Mouse (Mus musculus): ENCODE data around the gene Poc1b. TPM values are rescaled to one million over a fixed set of nuclear protein-coding genes. Genes with fewer than 3 reads are reported as not detected.

Poc1b gene
- polyA plus RNA-seq, 1 experiment: 7.3 TPM

GRCm38 (mm10) chr10:99126225-99126624, 19.4 kb downstream of the Poc1b start, which contains the start of gene Phxr2:
Gene Phxr2, minus strand, starts transcription at chr10:99126325.
- TF ChIP-seq POLR2A (IDR thresholded peaks at IDR 0.05; ENCODE audit: borderline replicate concordance, extremely low read depth, low read depth, low read length): no peak
- no peak for TF ChIP-seq CTCF (IDR thresholded peaks at IDR 0.05; ENCODE audit: insufficient read depth, low read length)
- WGBS: 64% methylated on average over 4 of the region's 4 CpGs
- peaks cover 4% of the 10 kb centered on the region; the same call in 1 of the 2 replicates for H3K4me1 ChIP-seq (ENCODE audit: control insufficient read depth, insufficient read depth, low read length)
- no peak within 1 kb of the TSS for H3K4me3 ChIP-seq (replicated peaks; ENCODE audit: extremely low read depth, low read depth, low read length)
- no peak for DNase-seq

- no peak for TF ChIP-seq CTCF (IDR thresholded peaks at IDR 0.05; ENCODE audit: insufficient read depth, low read length)
- TF ChIP-seq POLR2A (IDR thresholded peaks at IDR 0.05; ENCODE audit: borderline replicate concordance, extremely low read depth, low read depth, low read length): no peak
- Histone ChIP-seq H3K4me3 (replicated peaks; ENCODE audit: extremely low read depth, low read depth, low read length) (no peak overlapping the region), H3K4me1 (ENCODE audit: control insufficient read depth, insufficient read depth, low read length) (peaks cover 4% of the 10 kb centered on the region; the same call in 1 of the 2 replicates)
- DNase-seq: no peak
- 82% methylated on average over 14 of the region's 14 CpGs for WGBS
Observed at GRCm38 (mm10) chr10:99126954-99127353, 20.1 kb downstream of the Poc1b start.

GRCm38 (mm10) chr10:99127691-99128261, 20.9 kb downstream of the Poc1b start:
- Histone ChIP-seq H3K4me3 (replicated peaks; ENCODE audit: extremely low read depth, low read depth, low read length) (no peak overlapping the region), H3K4me1 (ENCODE audit: control insufficient read depth, insufficient read depth, low read length) (peaks cover 4% of the 10 kb centered on the region; the same call in 1 of the 2 replicates)
- DNase-seq: no peak
- no peak for TF ChIP-seq CTCF (IDR thresholded peaks at IDR 0.05; ENCODE audit: insufficient read depth, low read length)
- 58% methylated on average over 11 of the region's 11 CpGs for WGBS

- no peak overlapping the region for H3K4me3 ChIP-seq (replicated peaks; ENCODE audit: extremely low read depth, low read depth, low read length)
Observed at GRCm38 (mm10) chr10:99130611-99131010, 23.8 kb downstream of the Poc1b start.

GRCm38 (mm10) chr10:99131298-99131697, 24.5 kb downstream of the Poc1b start:
- WGBS: 61% methylated on average over 5 of the region's 5 CpGs
- TF ChIP-seq CTCF (IDR thresholded peaks at IDR 0.05; ENCODE audit: insufficient read depth, low read length) (no peak), POLR2A (IDR thresholded peaks at IDR 0.05; ENCODE audit: borderline replicate concordance, extremely low read depth, low read depth, low read length) (no peak)
- Histone ChIP-seq H3K4me1 (ENCODE audit: control insufficient read depth, insufficient read depth, low read length) (peaks cover 4% of the 10 kb centered on the region; the same call in 1 of the 2 replicates), H3K4me3 (replicated peaks; ENCODE audit: extremely low read depth, low read depth, low read length) (no peak overlapping the region)
- DNase-seq: no peak

More at GRCm38 (mm10) chr10:99130611-99131010, 23.8 kb downstream of the Poc1b start:
- no peak for DNase-seq
- 20% methylated on average over 6 of the region's 6 CpGs for WGBS
- TF ChIP-seq POLR2A (IDR thresholded peaks at IDR 0.05; ENCODE audit: borderline replicate concordance, extremely low read depth, low read depth, low read length) (no peak), CTCF (IDR thresholded peaks at IDR 0.05; ENCODE audit: insufficient read depth, low read length) (no peak)
- peaks cover 4% of the 10 kb centered on the region; the same call in 1 of the 2 replicates for H3K4me1 ChIP-seq (ENCODE audit: control insufficient read depth, insufficient read depth, low read length)

GRCm38 (mm10) chr10:99132189-99132588, 25.4 kb downstream of the Poc1b start:
- DNase-seq: no peak
- TF ChIP-seq POLR2A (IDR thresholded peaks at IDR 0.05; ENCODE audit: borderline replicate concordance, extremely low read depth, low read depth, low read length) (no peak), CTCF (IDR thresholded peaks at IDR 0.05; ENCODE audit: insufficient read depth, low read length) (no peak)
- H3K4me1 ChIP-seq (ENCODE audit: control insufficient read depth, insufficient read depth, low read length): peaks cover 4% of the 10 kb centered on the region; the same call in 1 of the 2 replicates
- WGBS: 65% methylated on average over 6 of the region's 6 CpGs
- H3K4me3 ChIP-seq (replicated peaks; ENCODE audit: extremely low read depth, low read depth, low read length): no peak overlapping the region

- peaks cover 4% of the 10 kb centered on the region; the same call in 1 of the 2 replicates for H3K4me1 ChIP-seq (ENCODE audit: control insufficient read depth, insufficient read depth, low read length)
- no peak for DNase-seq
- no peak overlapping the region for H3K4me3 ChIP-seq (replicated peaks; ENCODE audit: extremely low read depth, low read depth, low read length)
- no peak for TF ChIP-seq CTCF (IDR thresholded peaks at IDR 0.05; ENCODE audit: insufficient read depth, low read length)
- no peak for TF ChIP-seq POLR2A (IDR thresholded peaks at IDR 0.05; ENCODE audit: borderline replicate concordance, extremely low read depth, low read depth, low read length)
- 88% methylated on average over 11 of the region's 11 CpGs for WGBS
Observed at GRCm38 (mm10) chr10:99132595-99133272, 25.9 kb downstream of the Poc1b start.

- DNase-seq: no peak
- peaks cover 4% of the 10 kb centered on the region; the same call in 1 of the 2 replicates for H3K4me1 ChIP-seq (ENCODE audit: control insufficient read depth, insufficient read depth, low read length)
- 93% methylated on average over 16 of the region's 16 CpGs for WGBS
- no peak overlapping the region for H3K4me3 ChIP-seq (replicated peaks; ENCODE audit: extremely low read depth, low read depth, low read length)
- no peak for TF ChIP-seq CTCF (IDR thresholded peaks at IDR 0.05; ENCODE audit: insufficient read depth, low read length)
Observed at GRCm38 (mm10) chr10:99133321-99133875, 26.6 kb downstream of the Poc1b start.

GRCm38 (mm10) chr10:99136337-99136736, 29.5 kb downstream of the Poc1b start:
- TF ChIP-seq CTCF (IDR thresholded peaks at IDR 0.05; ENCODE audit: insufficient read depth, low read length) (no peak), POLR2A (IDR thresholded peaks at IDR 0.05; ENCODE audit: borderline replicate concordance, extremely low read depth, low read depth, low read length) (no peak)
- DNase-seq: no peak
- H3K4me3 ChIP-seq (replicated peaks; ENCODE audit: extremely low read depth, low read depth, low read length): no peak overlapping the region

More at GRCm38 (mm10) chr10:99136337-99136736, 29.5 kb downstream of the Poc1b start:
- 52% methylated on average over 5 of the region's 5 CpGs for WGBS
- no peaks in the 10 kb centered on the region for H3K4me1 ChIP-seq (ENCODE audit: control insufficient read depth, insufficient read depth, low read length)

All from lung, adult 2 months (tissue).